Mouse (Mus musculus) myocyte (in vitro differentiated cells): ENCODE measurements at regions not wholly inside any gene's neighbourhood (a gene's known extent, or its start where the extent isn't known, plus 50 kb on each side); places are given as distances from the start of the nearest gene placed in this dataset.

Experiments
- H3K27me3 ChIP-seq: one replicate; pipeline ENCODE4 v1.6.1; 2011; ENCODE audit not compliant: control insufficient read depth, insufficient read depth, insufficient read length
- H3K36me3 ChIP-seq: one replicate; pipeline ENCODE4 v1.6.1; 2011; ENCODE audit not compliant: control insufficient read depth, insufficient read depth
- H3K4me2 ChIP-seq: one replicate; pipeline ENCODE4 v1.6.1; 2011; ENCODE audit warnings: low read depth, control low read depth
- H3K4me3 ChIP-seq: one replicate; pipeline ENCODE4 v1.5.1; 2011; ENCODE audit warnings: mild to moderate bottlenecking, control low read depth, moderate library complexity
- H3K79me2 ChIP-seq: one replicate; pipeline ENCODE4 v1.6.1; 2011; ENCODE audit not compliant: control insufficient read depth, insufficient read depth
- H3ac ChIP-seq: one replicate; pipeline ENCODE4 v1.6.1; 2011; ENCODE audit not compliant: control insufficient read depth, insufficient read length
- CEBPB ChIP-seq: IDR thresholded peaks from 2 replicates; pipeline ENCODE4 v1.6.1; 2011; ENCODE audit warnings: mild to moderate bottlenecking, moderate library complexity; ENCODE audit not compliant: poor library complexity, insufficient read depth, severe bottlenecking
- E2F4 ChIP-seq: IDR thresholded peaks from one replicate; pipeline ENCODE4 v1.6.1; 2011; ENCODE audit warnings: mild to moderate bottlenecking, control low read depth, moderate library complexity; ENCODE audit not compliant: insufficient read depth
- MAX ChIP-seq: IDR thresholded peaks from one replicate; pipeline ENCODE4 v1.6.1; 2011; ENCODE audit warnings: low read depth, mild to moderate bottlenecking, control low read depth
- MYOD1 ChIP-seq, 3 experiments: IDR thresholded peaks; one replicate each; pipeline ENCODE4 v1.6.1; 2011; ENCODE audit warnings: control low read depth in 2 of 3, low read depth in 2 of 3, mild to moderate bottlenecking in 2 of 3, moderate library complexity in 1 of 3; ENCODE audit not compliant: insufficient read length in 2 of 3, control insufficient read depth in 1 of 3
- MYOG ChIP-seq, 3 experiments: IDR thresholded peaks; one replicate each; pipeline ENCODE4 v1.6.1; 2011; ENCODE audit warnings: control low read depth in 2 of 3, low read depth in 2 of 3, mild to moderate bottlenecking in 2 of 3; ENCODE audit not compliant: insufficient read length in 2 of 3, control insufficient read depth in 1 of 3, insufficient read depth in 1 of 3
- POLR2A ChIP-seq: IDR thresholded peaks from one replicate; pipeline ENCODE4 v1.6.1; 2011; ENCODE audit warnings: low read depth, mild to moderate bottlenecking, control low read depth, moderate library complexity; ENCODE audit not compliant: insufficient read length
- POLR2AphosphoS2 ChIP-seq: IDR thresholded peaks from one replicate; pipeline ENCODE4 v1.6.1; 2011; ENCODE audit warnings: low read depth, control low read depth; ENCODE audit not compliant: insufficient read length
- REST ChIP-seq: IDR thresholded peaks from one replicate; pipeline ENCODE4 v1.6.1; 2011; ENCODE audit warnings: mild to moderate bottlenecking, control low read depth, moderate library complexity; ENCODE audit not compliant: insufficient read depth, insufficient read length
- SRF ChIP-seq: IDR thresholded peaks from one replicate; pipeline ENCODE4 v1.6.1; 2011; ENCODE audit warnings: low read depth; ENCODE audit not compliant: control insufficient read depth, insufficient read length
- TCF12 ChIP-seq: IDR thresholded peaks from one replicate; pipeline ENCODE4 v1.6.1; 2011; ENCODE audit warnings: mild to moderate bottlenecking, control low read depth; ENCODE audit not compliant: poor library complexity, insufficient read depth, severe bottlenecking
- TCF3 ChIP-seq: IDR thresholded peaks from one replicate; pipeline ENCODE4 v1.6.1; 2011; ENCODE audit warnings: low read depth, control low read depth; ENCODE audit not compliant: insufficient read length
- USF1 ChIP-seq: IDR thresholded peaks from one replicate; pipeline ENCODE4 v1.6.1; 2011; ENCODE audit warnings: low read depth, mild to moderate bottlenecking, control low read depth, moderate library complexity

GRCm38 (mm10) chr9:25021095-25021691 lies 68.0 kb upstream of the Gm10181 start:
- Histone ChIP-seq H3K4me3 (no peak overlapping the region), H3K36me3 (no peaks in the 10 kb centered on the region), H3ac (no peak overlapping the region), H3K79me2 (no peaks in the 10 kb centered on the region), H3K4me2 (no peak overlapping the region), H3K27me3 (no peaks in the 10 kb centered on the region)
- no peak for TF ChIP-seq TCF12
- no peak for TF ChIP-seq SRF
- no peak for TF ChIP-seq MAX
- no peak for TF ChIP-seq POLR2A
- no peak for TF ChIP-seq MYOD1 (IDR thresholded peaks at IDR 0.05; ENCODE audit: control insufficient read depth in 1 of 3, insufficient read length in 2 of 3, low read depth in 2 of 3)
- TF ChIP-seq E2F4 = no peak
- TF ChIP-seq USF1 = no peak
- no peak for TF ChIP-seq TCF3
- no peak for TF ChIP-seq REST

GRCm38 (mm10) chr9:25022439-25022838 lies 66.8 kb upstream of the Gm10181 start:
- Histone ChIP-seq H3K4me3 (no peak overlapping the region), H3ac (no peak overlapping the region), H3K4me2 (no peak overlapping the region), H3K27me3 (no peaks in the 10 kb centered on the region), H3K79me2 (no peaks in the 10 kb centered on the region), H3K36me3 (no peaks in the 10 kb centered on the region)
- TF ChIP-seq CEBPB (no peak), REST (no peak), MYOD1 (IDR thresholded peaks at IDR 0.05; ENCODE audit: control insufficient read depth in 1 of 3, insufficient read length in 2 of 3, low read depth in 2 of 3) (no peak), E2F4 (no peak)

GRCm38 (mm10) chr9:25024486-25024885 lies 64.7 kb upstream of the Gm10181 start:
- H3K27me3 ChIP-seq = peaks cover 3% of the 10 kb centered on the region
- no peak for TF ChIP-seq REST
- TF ChIP-seq MYOG (IDR thresholded peaks at IDR 0.05; ENCODE audit: control insufficient read depth in 1 of 3, insufficient read depth in 1 of 3, insufficient read length in 2 of 3, low read depth in 2 of 3) = no peak
- H3ac ChIP-seq = no peak overlapping the region
- no peaks in the 10 kb centered on the region for H3K36me3 ChIP-seq
- no peak overlapping the region for H3K4me2 ChIP-seq
- H3K79me2 ChIP-seq = no peaks in the 10 kb centered on the region
- H3K4me3 ChIP-seq = no peak overlapping the region

- Histone ChIP-seq H3K4me2 (no peak overlapping the region), H3ac (no peak overlapping the region), H3K79me2 (no peaks in the 10 kb centered on the region), H3K36me3 (no peaks in the 10 kb centered on the region), H3K4me3 (no peak overlapping the region), H3K27me3 (peaks cover 15% of the 10 kb centered on the region)
- TF ChIP-seq MYOG (IDR thresholded peaks at IDR 0.05; ENCODE audit: control insufficient read depth in 1 of 3, insufficient read depth in 1 of 3, insufficient read length in 2 of 3, low read depth in 2 of 3) (no peak), TCF12 (no peak), TCF3 (no peak), POLR2AphosphoS2 (no peak), SRF (no peak), REST (no peak), POLR2A (no peak), CEBPB (no peak), MYOD1 (IDR thresholded peaks at IDR 0.05; ENCODE audit: control insufficient read depth in 1 of 3, insufficient read length in 2 of 3, low read depth in 2 of 3) (no peak)
Observed at GRCm38 (mm10) chr9:25027581-25027980, 61.6 kb upstream of the Gm10181 start.

- Histone ChIP-seq H3K27me3 (peaks cover 15% of the 10 kb centered on the region), H3K4me3 (no peak overlapping the region), H3K79me2 (no peaks in the 10 kb centered on the region), H3K36me3 (no peaks in the 10 kb centered on the region), H3ac (no peak overlapping the region), H3K4me2 (no peak overlapping the region)
- TF ChIP-seq MAX = no peak
Observed at GRCm38 (mm10) chr9:25028305-25028704, 60.9 kb upstream of the Gm10181 start.

GRCm38 (mm10) chr9:25031466-25031865 lies 57.8 kb upstream of the Gm10181 start:
- H3K36me3 ChIP-seq = no peaks in the 10 kb centered on the region
- H3K4me2 ChIP-seq = no peak overlapping the region
- no peak for TF ChIP-seq MYOD1 (IDR thresholded peaks at IDR 0.05; ENCODE audit: control insufficient read depth in 1 of 3, insufficient read length in 2 of 3, low read depth in 2 of 3)
- TF ChIP-seq TCF3 = no peak
- no peak for TF ChIP-seq POLR2AphosphoS2
- no peak for TF ChIP-seq E2F4
- TF ChIP-seq TCF12 = no peak
- no peak for TF ChIP-seq MYOG (IDR thresholded peaks at IDR 0.05; ENCODE audit: control insufficient read depth in 1 of 3, insufficient read depth in 1 of 3, insufficient read length in 2 of 3, low read depth in 2 of 3)
- no peak for TF ChIP-seq SRF
- no peak for TF ChIP-seq CEBPB
- TF ChIP-seq USF1 = no peak
- no peak for TF ChIP-seq REST
- H3ac ChIP-seq = no peak overlapping the region
- H3K79me2 ChIP-seq = no peaks in the 10 kb centered on the region
- no peak overlapping the region for H3K4me3 ChIP-seq
- peaks cover 15% of the 10 kb centered on the region for H3K27me3 ChIP-seq
